Mouse (Mus musculus): Measurements from ENCODE around the gene Synpo2l. TPM values are rescaled to one million over a fixed set of nuclear protein-coding genes. Genes with fewer than 3 reads are reported as not detected.

Gene Synpo2l
- polyA plus RNA-seq, 1 experiment: 4.3 TPM

- Histone ChIP-seq H3K4me1 (ENCODE audit: control insufficient read depth, insufficient read depth, low read length) (no peaks in the 10 kb centered on the region), H3K4me3 (replicated peaks; ENCODE audit: extremely low read depth, low read depth, low read length) (peak overlapping the region; percentile 58)
- 26% methylated on average over 19 of the region's 19 CpGs for WGBS
- DNase-seq: peak; percentile 19
- TF ChIP-seq CTCF (IDR thresholded peaks at IDR 0.05; ENCODE audit: insufficient read depth, low read length): no peak
- TF ChIP-seq POLR2A (IDR thresholded peaks at IDR 0.05; ENCODE audit: borderline replicate concordance, extremely low read depth, low read depth, low read length): no peak
These were observed 6.4 kb downstream of the Synpo2l start for GRCm38 (mm10) chr14:20661661-20662331.

GRCm38 (mm10) chr14:20660827-20661660 is 7.1 kb downstream of the Synpo2l start:
- Histone ChIP-seq H3K4me3 (replicated peaks; ENCODE audit: extremely low read depth, low read depth, low read length) (peak overlapping the region; percentile 58), H3K4me1 (ENCODE audit: control insufficient read depth, insufficient read depth, low read length) (no peaks in the 10 kb centered on the region)
- DNase-seq: peak; percentile 89
- 2% methylated on average over 52 of the region's 52 CpGs for WGBS
- TF ChIP-seq CTCF (IDR thresholded peaks at IDR 0.05; ENCODE audit: insufficient read depth, low read length) (peak; percentile 86), POLR2A (IDR thresholded peaks at IDR 0.05; ENCODE audit: borderline replicate concordance, extremely low read depth, low read depth, low read length) (0 out of 2 replicates have a peak, but pooled peaks have one; percentile 30)

- Histone ChIP-seq H3K4me3 (replicated peaks; ENCODE audit: extremely low read depth, low read depth, low read length) (no peak overlapping the region), H3K4me1 (ENCODE audit: control insufficient read depth, insufficient read depth, low read length) (no peaks in the 10 kb centered on the region)
- TF ChIP-seq CTCF (IDR thresholded peaks at IDR 0.05; ENCODE audit: insufficient read depth, low read length) (no peak), POLR2A (IDR thresholded peaks at IDR 0.05; ENCODE audit: borderline replicate concordance, extremely low read depth, low read depth, low read length) (no peak)
- over 99% methylated on average over 7 of the region's 7 CpGs for WGBS
- no peak for DNase-seq
These were observed 8.5 kb downstream of the Synpo2l start for GRCm38 (mm10) chr14:20659687-20660086.

- 91% methylated on average over 6 of the region's 6 CpGs for WGBS
- no peak for DNase-seq
- Histone ChIP-seq H3K4me1 (ENCODE audit: control insufficient read depth, insufficient read depth, low read length) (no peaks in the 10 kb centered on the region), H3K4me3 (replicated peaks; ENCODE audit: extremely low read depth, low read depth, low read length) (no peak overlapping the region)
- TF ChIP-seq POLR2A (IDR thresholded peaks at IDR 0.05; ENCODE audit: borderline replicate concordance, extremely low read depth, low read depth, low read length) (no peak), CTCF (IDR thresholded peaks at IDR 0.05; ENCODE audit: insufficient read depth, low read length) (no peak)
These were observed 9.3 kb downstream of the Synpo2l start for GRCm38 (mm10) chr14:20658902-20659301.

GRCm38 (mm10) chr14:20658326-20658725 is 9.8 kb downstream of the Synpo2l start:
- no peak overlapping the region for H3K4me3 ChIP-seq (replicated peaks; ENCODE audit: extremely low read depth, low read depth, low read length)
- H3K4me1 ChIP-seq (ENCODE audit: control insufficient read depth, insufficient read depth, low read length): no peaks in the 10 kb centered on the region
- DNase-seq: peak; percentile 23
- TF ChIP-seq POLR2A (IDR thresholded peaks at IDR 0.05; ENCODE audit: borderline replicate concordance, extremely low read depth, low read depth, low read length): no peak
- TF ChIP-seq CTCF (IDR thresholded peaks at IDR 0.05; ENCODE audit: insufficient read depth, low read length): peak; percentile 39; the same call in 1 of the 2 replicates

- WGBS: 56% methylated on average over 11 of the region's 11 CpGs
- DNase-seq: no peak
- TF ChIP-seq POLR2A (IDR thresholded peaks at IDR 0.05; ENCODE audit: borderline replicate concordance, extremely low read depth, low read depth, low read length) (no peak), CTCF (IDR thresholded peaks at IDR 0.05; ENCODE audit: insufficient read depth, low read length) (no peak)
These were observed 11.8 kb downstream of the Synpo2l start, which contains the start of gene Myoz1 for GRCm38 (mm10) chr14:20656361-20656760. TSS of gene Myoz1 (minus strand) at chr14:20656540.

GRCm38 (mm10) chr14:20655731-20656130 is 12.4 kb downstream of the Synpo2l start:
- TF ChIP-seq CTCF (IDR thresholded peaks at IDR 0.05; ENCODE audit: insufficient read depth, low read length): no peak
- TF ChIP-seq POLR2A (IDR thresholded peaks at IDR 0.05; ENCODE audit: borderline replicate concordance, extremely low read depth, low read depth, low read length): no peak
- 75% methylated on average over 9 of the region's 9 CpGs for WGBS
- Histone ChIP-seq H3K4me3 (replicated peaks; ENCODE audit: extremely low read depth, low read depth, low read length) (no peak overlapping the region), H3K4me1 (ENCODE audit: control insufficient read depth, insufficient read depth, low read length) (no peaks in the 10 kb centered on the region)
- DNase-seq: no peak

More at GRCm38 (mm10) chr14:20656361-20656760, 11.8 kb downstream of the Synpo2l start, which contains the start of gene Myoz1:
- no peak within 1 kb of the TSS for H3K4me3 ChIP-seq (replicated peaks; ENCODE audit: extremely low read depth, low read depth, low read length)
- no peaks in the 10 kb centered on the region for H3K4me1 ChIP-seq (ENCODE audit: control insufficient read depth, insufficient read depth, low read length)

GRCm38 (mm10) chr14:20654690-20655421 is 13.3 kb downstream of the Synpo2l start:
- H3K4me1 ChIP-seq (ENCODE audit: control insufficient read depth, insufficient read depth, low read length): no peaks in the 10 kb centered on the region
- H3K4me3 ChIP-seq (replicated peaks; ENCODE audit: extremely low read depth, low read depth, low read length): no peak overlapping the region
- WGBS: 60% methylated on average over 9 of the region's 9 CpGs
- TF ChIP-seq POLR2A (IDR thresholded peaks at IDR 0.05; ENCODE audit: borderline replicate concordance, extremely low read depth, low read depth, low read length): no peak
- TF ChIP-seq CTCF (IDR thresholded peaks at IDR 0.05; ENCODE audit: insufficient read depth, low read length): no peak
- DNase-seq: no peak

- TF ChIP-seq CTCF (IDR thresholded peaks at IDR 0.05; ENCODE audit: insufficient read depth, low read length) (no peak), POLR2A (IDR thresholded peaks at IDR 0.05; ENCODE audit: borderline replicate concordance, extremely low read depth, low read depth, low read length) (no peak)
- H3K4me1 ChIP-seq (ENCODE audit: control insufficient read depth, insufficient read depth, low read length): no peaks in the 10 kb centered on the region
- DNase-seq: no peak
- no peak overlapping the region for H3K4me3 ChIP-seq (replicated peaks; ENCODE audit: extremely low read depth, low read depth, low read length)
- WGBS: 57% methylated on average over 4 of the region's 4 CpGs
These were observed 16.4 kb downstream of the Synpo2l start for GRCm38 (mm10) chr14:20651722-20652256.

Data from lung, adult 2 months (tissue).